Mouse (Mus musculus) E14TG2a.4 (cell line): ENCODE measurements around the gene Muc2.

Experiments used
- CTCF ChIP-seq: conservative IDR thresholded peaks from 2 replicates; pipeline ENCODE4 v1.5.1; 2014; ENCODE audit warnings: low read length
- NANOG ChIP-seq: IDR thresholded peaks from 2 replicates; pipeline ENCODE4 v1.6.1; 2014; ENCODE audit warnings: borderline replicate concordance, low read length, mixed read lengths
- POU5F1 ChIP-seq: IDR thresholded peaks from 2 replicates; pipeline ENCODE4 v1.6.1; 2014; ENCODE audit warnings: low read length, borderline replicate concordance

GRCm38 (mm10) chr7:141652191-141652590 is 37.9 kb upstream of the Muc2 start:
- TF ChIP-seq CTCF = no peak
- TF ChIP-seq NANOG = no peak
- TF ChIP-seq POU5F1 = no peak
